Mouse (Mus musculus) WW6 (cell line): ENCODE data around the gene Tango6.
A peak's percentile ranks its signal among the peaks of the same experiment; 100 is the strongest.

ENCODE experiments used
- DNase-seq: peaks from one replicate; pipeline ENCODE4 v3.0.0-alpha.2; 2013; ENCODE audit warnings: low read depth, low spot score

Tango6 gene

DNA sequence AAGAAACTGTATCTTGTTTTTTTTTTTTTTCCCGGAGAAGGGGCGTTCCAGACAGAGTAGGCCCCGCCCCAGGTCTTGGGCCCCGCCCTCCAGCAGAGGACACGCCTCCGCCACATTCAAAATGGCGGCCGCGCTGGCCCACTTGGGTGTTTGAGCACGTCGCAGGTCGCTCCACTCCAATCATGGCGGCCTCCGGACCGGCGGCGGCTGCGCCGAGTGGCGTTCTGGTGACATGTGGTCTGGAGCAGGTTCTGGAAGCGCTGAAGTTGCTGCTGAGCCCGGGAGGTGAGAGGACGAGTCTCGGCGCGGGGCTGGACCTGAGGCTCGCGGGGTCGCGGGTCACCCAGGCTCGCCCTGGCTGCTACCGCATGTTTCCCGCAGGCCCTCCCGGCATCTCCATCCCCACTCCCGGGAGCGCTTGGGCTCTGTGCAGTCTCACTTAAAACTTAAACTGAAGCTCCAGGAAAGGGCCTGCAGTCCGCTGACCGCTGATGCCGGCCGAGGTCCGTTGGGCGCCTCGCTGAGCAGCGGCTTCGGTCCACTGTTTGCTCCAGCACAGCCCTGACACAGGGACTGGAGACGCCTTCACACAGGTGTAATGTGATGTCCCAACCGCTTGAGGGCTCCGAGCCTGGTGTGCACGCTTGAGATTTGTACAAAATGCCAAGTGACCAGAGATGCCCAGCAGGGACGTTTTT, at the start of gene Tango6:
Tango6 (plus strand) TSS at position 98 of the 698 bp plus-strand sequence.
- DNase-seq: peak; percentile 72

DNA sequence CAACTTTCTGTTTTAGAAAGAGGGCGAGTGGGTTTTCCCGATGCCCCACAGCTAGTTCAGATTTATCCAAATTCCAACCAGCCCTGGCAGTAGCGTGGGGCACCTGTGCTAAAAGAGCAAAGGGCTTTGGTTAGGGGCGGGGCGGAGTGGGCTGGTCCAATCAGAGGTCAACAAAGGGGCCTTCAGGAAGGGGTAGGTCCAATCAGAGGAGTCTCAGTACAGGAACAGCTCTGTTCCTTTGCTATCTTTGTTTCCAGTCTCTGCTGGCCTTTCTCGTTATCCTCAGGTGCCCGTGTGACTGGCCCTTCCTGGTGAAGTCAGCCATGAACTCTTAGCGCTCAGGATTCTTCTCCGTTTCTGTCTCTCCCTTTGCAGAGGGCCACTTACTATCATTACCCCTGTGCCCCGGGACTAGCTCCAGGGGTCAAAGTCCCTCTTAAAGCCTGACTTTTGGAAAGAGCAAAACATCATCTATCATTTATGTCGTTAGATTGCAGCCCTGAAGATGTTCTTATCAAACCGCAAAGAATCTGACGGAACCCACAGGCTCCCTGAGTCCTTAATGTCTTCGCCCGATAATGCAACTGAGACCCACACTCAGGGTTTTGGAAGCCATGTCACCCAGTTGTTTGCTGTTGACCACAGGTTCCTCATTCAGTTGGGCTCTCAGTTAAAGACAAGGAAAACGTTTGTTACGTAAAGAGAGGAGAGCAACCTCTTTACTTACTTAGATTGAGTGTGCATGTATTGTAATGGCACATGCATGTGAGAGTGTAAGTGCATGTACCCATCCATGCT, 49.3 kb upstream of the Tango6 start:
- no peak for DNase-seq

GRCm38 (mm10) chr8:106635284-106635683, 47.6 kb upstream of the Tango6 start:
- DNase-seq: no peak

- no peak for DNase-seq
Measured at GRCm38 (mm10) chr8:106637446-106637845, 45.4 kb upstream of the Tango6 start.

DNA sequence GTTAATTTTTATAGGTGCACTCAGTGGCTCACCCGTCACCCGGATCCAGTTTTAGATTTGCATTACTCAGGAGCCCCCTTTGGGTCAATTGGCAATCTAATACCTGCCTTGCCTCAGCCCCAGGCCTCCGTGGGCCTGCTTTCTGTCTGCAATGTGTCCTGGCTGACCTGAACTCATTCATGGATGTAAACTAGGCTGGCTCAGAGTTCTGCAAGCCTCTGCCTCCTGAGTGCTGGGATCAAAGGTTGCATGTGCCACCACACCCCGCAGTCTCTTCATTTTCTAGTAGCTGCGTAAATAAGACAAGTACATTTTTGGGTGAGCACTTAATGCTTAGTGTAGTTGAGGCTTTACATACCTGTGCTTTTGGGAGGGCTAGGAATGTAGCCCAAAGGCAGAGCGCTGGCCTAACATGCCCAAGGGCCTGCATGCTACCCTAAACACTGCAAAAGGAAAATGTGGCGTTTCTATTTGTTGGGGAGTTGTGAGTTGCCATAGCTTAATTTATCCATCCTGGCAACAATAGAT, 44.0 kb upstream of the Tango6 start:
- DNase-seq: no peak

DNA sequence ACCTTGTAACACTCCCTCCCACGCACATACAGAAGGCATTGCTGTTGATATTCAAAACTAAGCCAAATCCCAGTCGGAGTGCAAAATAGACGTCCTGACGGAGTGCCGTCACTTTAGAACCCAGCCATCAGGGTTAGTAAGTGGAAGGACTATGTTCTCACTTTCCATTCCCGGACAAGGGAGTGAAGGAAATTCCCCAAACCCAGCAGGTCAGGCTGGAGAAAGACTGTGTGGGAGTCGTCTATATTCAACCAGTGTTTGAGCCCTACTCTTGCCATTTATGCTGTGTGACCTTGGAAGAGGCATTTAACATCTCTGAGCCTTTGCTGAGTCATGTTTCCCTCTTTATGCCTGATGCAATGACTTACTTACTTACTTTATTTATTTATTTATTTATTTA, 42.7 kb upstream of the Tango6 start:
- DNase-seq: no peak

GRCm38 (mm10) chr8:106640921-106641320, 41.9 kb upstream of the Tango6 start:
- DNase-seq: no peak

GRCm38 (mm10) chr8:106642172-106642571, 40.7 kb upstream of the Tango6 start:
- no peak for DNase-seq

DNA sequence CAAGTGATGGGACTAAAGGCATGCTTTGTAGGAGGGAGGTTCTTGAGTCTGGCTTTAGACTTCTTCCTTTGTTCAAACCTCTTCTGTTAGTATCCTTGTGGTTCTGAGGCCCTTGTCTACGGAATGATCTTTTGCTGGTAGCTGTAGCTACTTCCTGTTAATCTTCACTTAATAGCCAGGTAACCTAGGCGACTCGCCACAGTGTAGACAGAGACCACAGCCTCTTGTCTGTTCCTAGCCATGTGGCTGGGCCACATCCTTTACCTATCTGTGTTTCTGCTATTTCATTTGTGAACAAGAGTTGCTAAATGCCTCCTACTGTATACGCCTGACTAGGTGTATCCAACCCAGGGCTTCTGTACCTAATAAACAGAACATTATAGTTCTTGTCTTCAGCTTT, 39.8 kb upstream of the Tango6 start:
- no peak for DNase-seq

DNA sequence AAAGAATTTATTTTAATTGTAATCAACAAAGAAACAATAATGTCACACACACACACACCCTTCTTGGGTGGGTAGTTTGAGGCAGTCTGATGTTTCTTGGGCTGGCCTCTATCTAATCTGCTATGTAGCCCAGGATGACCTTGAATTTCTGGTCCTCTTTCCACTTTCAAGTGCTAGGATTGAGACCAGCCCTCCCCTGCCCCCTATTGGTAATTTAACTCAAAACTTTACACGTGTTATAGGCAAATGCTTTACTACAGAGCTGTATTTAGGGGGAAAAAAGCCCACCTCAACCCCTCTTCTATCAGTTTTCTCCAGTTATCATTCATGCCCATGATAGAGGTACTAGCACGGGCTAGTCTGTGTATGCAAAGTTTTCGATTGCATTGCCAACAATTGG, 37.9 kb upstream of the Tango6 start:
- no peak for DNase-seq

DNA sequence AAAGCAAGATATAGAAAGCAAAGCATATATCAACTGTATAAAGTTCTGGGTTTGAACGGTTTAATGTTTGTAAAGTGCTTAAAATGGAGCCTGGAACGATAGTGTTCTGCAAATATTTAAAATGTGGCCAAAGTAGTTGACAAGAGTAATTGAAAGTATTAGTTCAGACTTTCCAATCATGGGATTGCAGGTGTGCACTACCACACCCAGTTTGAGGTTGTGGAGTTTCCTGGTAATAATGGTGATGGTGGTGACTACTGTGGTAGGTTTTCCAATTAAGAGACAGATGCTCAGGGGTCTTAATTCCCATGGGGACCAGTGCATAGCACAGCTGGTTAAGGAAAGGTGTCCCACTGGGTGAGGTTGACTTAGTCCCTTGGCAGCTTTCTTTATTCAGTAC, 36.7 kb upstream of the Tango6 start:
- no peak for DNase-seq

- DNase-seq: no peak
Measured at GRCm38 (mm10) chr8:106646731-106647130, 36.1 kb upstream of the Tango6 start.

DNA sequence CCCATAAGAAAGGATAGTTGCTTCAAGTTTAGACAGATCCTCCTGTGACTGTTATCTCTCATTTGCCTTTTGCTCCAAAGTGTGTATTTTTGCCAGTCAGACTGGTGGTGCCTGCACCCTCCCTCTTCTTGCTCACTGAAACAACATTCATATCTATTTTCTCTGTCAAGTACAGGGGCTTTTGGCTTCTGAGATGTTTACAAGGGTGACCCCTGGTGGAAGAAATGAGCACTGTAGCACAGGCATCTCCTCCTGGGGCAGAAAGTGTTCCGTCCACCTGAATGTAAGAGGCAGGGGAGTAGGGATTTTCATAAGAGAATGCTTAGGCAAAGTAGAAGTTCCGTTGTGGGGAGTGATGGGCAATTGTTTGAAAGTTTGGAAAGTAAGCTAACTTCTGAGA, 35.5 kb upstream of the Tango6 start:
- no peak for DNase-seq

DNA sequence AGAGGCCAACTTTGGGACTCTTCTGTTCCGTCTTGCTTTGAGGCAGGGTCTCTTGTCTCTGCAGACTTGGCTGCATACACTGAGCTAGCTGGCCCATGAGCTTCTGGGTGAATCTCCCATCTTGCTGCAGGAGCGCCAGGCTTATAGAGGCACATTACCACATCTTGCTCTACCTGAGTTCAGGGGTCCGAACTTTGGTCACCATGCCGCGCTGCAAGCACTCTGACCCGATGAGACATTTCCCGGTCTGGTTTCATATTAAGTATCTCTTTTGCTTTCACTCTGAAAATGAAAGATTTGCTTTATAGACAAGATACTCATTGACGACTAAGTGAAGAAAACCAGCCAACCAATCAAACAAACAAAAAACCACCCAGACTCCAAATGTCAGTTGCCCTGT, 34.4 kb upstream of the Tango6 start:
- no peak for DNase-seq

GRCm38 (mm10) chr8:106651994-106652393, 30.9 kb upstream of the Tango6 start:
- DNase-seq: no peak

DNA sequence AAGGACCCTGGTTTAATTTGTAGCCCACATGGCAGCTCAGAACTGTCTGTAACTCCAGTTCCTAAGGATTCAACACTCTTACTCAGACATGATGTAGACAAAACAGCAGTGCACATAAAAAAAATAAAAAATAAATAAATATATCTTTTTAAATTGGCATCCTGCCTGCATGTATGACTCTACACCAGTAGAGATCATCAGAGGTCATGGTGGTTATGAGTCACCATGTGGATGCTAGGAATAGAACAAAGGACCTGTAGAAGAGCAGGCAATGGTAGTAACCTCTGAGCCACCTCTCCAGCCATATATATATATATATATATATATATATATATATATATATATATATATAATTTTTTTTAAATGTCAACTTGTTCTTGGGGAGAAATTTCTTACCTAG, 26.8 kb upstream of the Tango6 start:
- no peak for DNase-seq

GRCm38 (mm10) chr8:106672786-106673185, 10.1 kb upstream of the Tango6 start:
- DNase-seq: no peak

GRCm38 (mm10) chr8:106674318-106674717, 8.6 kb upstream of the Tango6 start:
- no peak for DNase-seq

DNA sequence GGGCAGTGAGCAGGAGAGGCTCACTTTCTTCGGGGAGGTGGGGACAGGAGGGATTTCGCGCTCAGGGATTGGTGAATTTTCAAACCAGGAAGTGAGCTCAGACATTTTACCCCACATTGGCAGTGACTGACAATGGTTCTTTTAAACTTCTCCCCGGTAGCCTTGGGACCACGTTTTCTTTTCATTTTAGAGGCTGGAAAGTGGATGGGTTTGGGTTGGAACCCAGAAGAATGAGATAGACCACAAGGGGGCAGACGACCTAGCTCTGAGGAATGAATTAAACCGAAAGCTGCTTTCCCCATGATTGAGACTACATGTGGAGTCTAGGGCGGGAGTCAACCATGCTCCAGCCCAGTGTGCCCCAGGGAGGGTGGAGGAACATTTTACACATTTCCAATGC, 8.0 kb upstream of the Tango6 start:
- DNase-seq: peak; percentile 73

DNA sequence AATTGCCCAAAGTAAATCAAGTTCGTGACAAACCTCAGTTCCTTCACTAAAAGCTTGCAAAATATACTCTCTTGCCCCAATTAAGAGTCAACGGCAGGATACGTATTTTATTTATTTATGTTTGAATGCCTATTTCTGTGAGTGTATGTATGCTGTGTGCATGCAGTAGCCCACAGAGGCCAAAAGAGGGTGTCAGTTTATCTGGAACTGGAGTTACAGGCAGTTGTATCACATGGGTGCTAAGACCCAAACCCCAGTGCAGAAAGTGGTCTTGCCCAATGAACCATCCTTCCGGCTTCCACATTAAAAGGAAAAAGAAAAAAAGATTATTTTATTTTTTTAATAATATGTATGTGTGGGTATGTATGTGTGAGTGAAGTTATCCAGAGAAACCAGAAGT, 1.5 kb downstream of the Tango6 start:
- no peak for DNase-seq

DNA sequence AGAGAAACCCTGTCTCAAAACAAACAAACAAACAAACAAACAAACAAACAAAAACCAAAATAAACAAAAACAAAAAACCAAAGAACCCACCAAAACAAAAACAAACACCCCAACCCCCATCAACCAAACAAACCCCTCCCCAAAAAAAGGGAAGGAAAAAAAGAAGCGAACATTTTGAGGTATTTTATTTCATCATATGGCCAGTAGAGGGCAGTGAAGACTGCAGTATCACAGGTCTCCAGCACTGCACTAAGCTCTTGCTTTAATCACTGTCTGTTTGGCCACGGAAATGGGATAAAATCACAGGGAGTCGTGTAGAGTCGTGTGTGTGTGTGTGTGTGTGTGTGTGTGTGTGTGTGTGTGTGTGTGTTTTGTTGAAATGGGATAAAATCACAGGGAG, 4.6 kb downstream of the Tango6 start:
- no peak for DNase-seq

DNA sequence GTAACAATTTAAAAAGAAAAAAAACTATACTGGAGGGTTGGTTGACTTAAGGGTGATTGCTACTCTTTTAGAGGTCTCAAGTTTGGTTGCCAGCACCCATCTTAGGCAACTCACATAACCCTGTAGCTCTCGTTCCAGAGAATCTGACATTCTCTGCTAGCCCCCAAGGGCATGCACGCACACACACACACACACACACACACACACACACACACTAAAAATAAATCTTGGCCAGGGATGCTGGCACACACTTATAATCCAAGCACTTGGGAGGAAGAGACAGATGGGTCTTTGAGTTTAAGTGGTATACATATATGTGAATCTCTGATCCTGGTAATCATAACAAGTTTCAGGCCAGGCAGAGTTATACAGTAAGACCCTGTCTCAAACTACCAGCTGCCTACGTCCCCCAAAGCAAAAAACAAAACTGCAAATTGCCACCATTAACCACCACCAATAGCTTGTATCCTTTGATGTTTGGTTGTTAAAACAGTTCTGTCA, 14.9 kb downstream of the Tango6 start:
- no peak for DNase-seq

DNA sequence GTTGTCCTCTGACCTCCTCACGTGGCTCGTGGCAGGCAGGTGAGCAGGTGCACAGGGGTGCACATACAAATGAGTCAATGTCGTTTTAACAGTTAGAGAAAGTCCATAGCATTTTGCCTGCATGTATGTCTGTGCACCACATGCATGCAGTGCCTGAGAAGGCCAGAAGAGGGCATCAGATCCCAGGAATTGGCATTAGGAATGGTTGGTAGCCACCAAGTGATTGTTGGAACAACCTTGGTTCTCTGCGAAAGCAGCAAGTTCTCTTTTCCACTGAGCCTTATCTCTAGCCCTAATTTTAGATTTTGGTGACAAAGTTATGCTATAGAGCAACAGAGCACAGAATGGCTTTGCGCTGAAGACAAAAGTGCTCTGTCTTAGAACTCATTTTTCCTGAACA, 16.7 kb downstream of the Tango6 start:
- no peak for DNase-seq
